Mouse (Mus musculus) lung, postnatal 0 days (tissue): ENCODE data around the gene Slc22a23.

Source experiments
- CTCF ChIP-seq: IDR thresholded peaks from 2 replicates; pipeline ENCODE4 v1.5.1; 2016; ENCODE audit warnings: antibody characterized with exemption, mild to moderate bottlenecking
- EP300 ChIP-seq: IDR thresholded peaks from 2 replicates; pipeline ENCODE4 v1.6.1; 2016; ENCODE audit warnings: antibody characterized with exemption, mild to moderate bottlenecking, control low read depth

GRCm38 (mm10) chr13:34326992-34327391, 18.0 kb downstream of the Slc22a23 start:
- TF ChIP-seq CTCF, result no peak
- TF ChIP-seq EP300, result no peak
